Mouse (Mus musculus) erythroblast, embryonic 14.5 days (primary cell): Measurements from ENCODE around the gene Gbp2.

ENCODE experiments used
- GATA1 ChIP-seq: IDR thresholded peaks from 2 replicates; pipeline ENCODE4 v1.6.1; 2012; ENCODE audit warnings: low read length, inconsistent platforms, mixed read lengths
- TAL1 ChIP-seq: IDR thresholded peaks from 3 replicates; pipeline ENCODE4 v1.6.1; 2012; ENCODE audit warnings: low read length, inconsistent platforms, mixed read lengths

DNA sequence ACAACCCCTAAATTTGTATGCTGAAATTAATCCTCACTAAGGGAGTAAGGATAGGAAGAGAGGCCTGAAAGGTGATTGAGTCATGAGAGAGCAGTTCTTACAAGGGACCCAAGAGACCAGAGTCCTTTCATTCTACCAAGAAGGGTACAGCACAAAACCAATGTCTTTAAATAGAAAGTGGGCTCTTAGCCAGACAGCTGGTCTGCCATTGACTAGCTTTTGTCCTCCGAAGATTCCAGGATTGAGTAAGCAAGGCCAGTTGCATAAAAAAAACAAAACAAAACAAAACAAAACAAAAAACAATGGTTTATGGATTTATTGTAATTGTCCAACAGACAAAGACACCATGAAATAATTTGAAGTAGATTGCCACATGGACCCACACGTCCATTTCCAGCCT, 31.5 kb upstream of the Gbp2 start:
- TF ChIP-seq TAL1 (no peak), GATA1 (no peak)
